Mouse (Mus musculus) stomach, embryonic 15.5 days (tissue): ENCODE measurements at regions not wholly inside any gene's neighbourhood (a gene's known extent, or its start where the extent isn't known, plus 50 kb on each side); places are given as distances from the start of the nearest gene placed in this dataset.

Experiments used
- ATAC-seq: fragments of 200-750 bp; cut with Nextera tagmentation; 2 replicates; pipeline ENCODE4 v1.8.0; 2017; ENCODE audit warnings: low read depth, moderate number of reproducible peaks, moderate TSS enrichment; ENCODE audit not compliant: insufficient read depth, low FRiP score
- H3K27ac ChIP-seq: fragments of 300-500 bp; sonication (generic); 2 replicates; pipeline ENCODE4 v1.5.1; 2015; ENCODE audit warnings: mild to moderate bottlenecking, inconsistent platforms
- H3K27me3 ChIP-seq: fragments of 300-500 bp; sonication (generic); replicated peaks from 2 replicates; pipeline ENCODE4 v1.6.1; 2015; ENCODE audit warnings: inconsistent platforms
- H3K36me3 ChIP-seq: fragments of 300-500 bp; sonication (generic); 2 replicates; pipeline ENCODE4 v1.6.1; 2015; ENCODE audit warnings: inconsistent platforms
- H3K4me1 ChIP-seq: fragments of 300-500 bp; sonication (generic); 2 replicates; pipeline ENCODE4 v1.6.1; 2015; ENCODE audit warnings: inconsistent platforms
- H3K4me2 ChIP-seq: fragments of 300-500 bp; sonication (generic); 2 replicates; pipeline ENCODE4 v1.6.1; 2015; ENCODE audit warnings: mild to moderate bottlenecking, inconsistent platforms
- H3K4me3 ChIP-seq: fragments of 300-500 bp; sonication (generic); replicated peaks from 2 replicates; pipeline ENCODE4 v1.5.1; 2015; ENCODE audit warnings: inconsistent platforms
- H3K9ac ChIP-seq: fragments of 300-500 bp; sonication (generic); 2 replicates; pipeline ENCODE4 v1.6.1; 2015; ENCODE audit warnings: inconsistent platforms
- H3K9me3 ChIP-seq: fragments of 300-500 bp; sonication (generic); 2 replicates; pipeline ENCODE4 v1.6.1; 2016; ENCODE audit warnings: inconsistent platforms
- WGBS: fragments of 180-500 bp; shearing (Covaris S2); methylation state at CpG from one replicate; pipeline ENCODE4 v1.1.7; 2015; 5-methylcytosine and 5-hydroxymethylcytosine counted together

- Histone ChIP-seq H3K36me3 (no peaks in the 10 kb centered on the region), H3K27ac (no peak overlapping the region), H3K9me3 (no peaks in the 10 kb centered on the region), H3K4me2 (no peak overlapping the region), H3K9ac (no peak overlapping the region), H3K4me1 (no peaks in the 10 kb centered on the region), H3K4me3 (no peak overlapping the region), H3K27me3 (no peaks in the 10 kb centered on the region)
- peak; percentile 94 for ATAC-seq
- WGBS: 35% methylated on average over 9 of the region's 9 CpGs
Measured at GRCm38 (mm10) chr1:185731062-185731461, 276.4 kb downstream of the Slc30a10 start.

- 78% methylated on average over 2 of the region's 2 CpGs for WGBS
- H3K9me3 ChIP-seq: no peaks in the 10 kb centered on the region
Measured at GRCm38 (mm10) chr1:185736773-185737172, 282.1 kb downstream of the Slc30a10 start.

GRCm38 (mm10) chr1:185741034-185741890, 286.6 kb downstream of the Slc30a10 start:
- Histone ChIP-seq H3K9me3 (no peaks in the 10 kb centered on the region), H3K4me2 (no peak overlapping the region), H3K4me3 (no peak overlapping the region), H3K36me3 (no peaks in the 10 kb centered on the region), H3K4me1 (peaks cover 3% of the 10 kb centered on the region; the same call in 1 of the 2 replicates), H3K9ac (no peak overlapping the region), H3K27ac (no peak overlapping the region), H3K27me3 (no peaks in the 10 kb centered on the region)
- WGBS: 58% methylated on average over 11 of the region's 11 CpGs
- no peak for ATAC-seq

More at GRCm38 (mm10) chr1:185736773-185737172, 282.1 kb downstream of the Slc30a10 start:
- ATAC-seq: no peak
- Histone ChIP-seq H3K27me3 (no peaks in the 10 kb centered on the region), H3K36me3 (no peaks in the 10 kb centered on the region), H3K4me2 (no peak overlapping the region), H3K9ac (no peak overlapping the region), H3K4me3 (no peak overlapping the region), H3K27ac (no peak overlapping the region), H3K4me1 (peaks cover 3% of the 10 kb centered on the region; the same call in 1 of the 2 replicates)

- no peaks in the 10 kb centered on the region for H3K27me3 ChIP-seq
- no peak overlapping the region for H3K9ac ChIP-seq
- H3K27ac ChIP-seq: no peak overlapping the region
- H3K9me3 ChIP-seq: no peaks in the 10 kb centered on the region
- no peak for ATAC-seq
- WGBS: 57% methylated on average over 2 of the region's 2 CpGs
- no peak overlapping the region for H3K4me2 ChIP-seq
- H3K36me3 ChIP-seq: no peaks in the 10 kb centered on the region
- no peak overlapping the region for H3K4me3 ChIP-seq
- H3K4me1 ChIP-seq: no peaks in the 10 kb centered on the region
Measured at GRCm38 (mm10) chr1:185749251-185749650, 294.6 kb downstream of the Slc30a10 start.

GRCm38 (mm10) chr1:185754486-185755290, 300.0 kb downstream of the Slc30a10 start:
- Histone ChIP-seq H3K9me3 (no peaks in the 10 kb centered on the region), H3K27me3 (no peaks in the 10 kb centered on the region), H3K4me3 (no peak overlapping the region), H3K27ac (no peak overlapping the region), H3K4me1 (no peaks in the 10 kb centered on the region), H3K4me2 (no peak overlapping the region), H3K36me3 (no peaks in the 10 kb centered on the region), H3K9ac (no peak overlapping the region)
- WGBS: 71% methylated on average over 13 of the region's 13 CpGs
- no peak for ATAC-seq

- no peaks in the 10 kb centered on the region for H3K4me1 ChIP-seq
- no peaks in the 10 kb centered on the region for H3K27me3 ChIP-seq
- no peak overlapping the region for H3K4me3 ChIP-seq
- no peaks in the 10 kb centered on the region for H3K9me3 ChIP-seq
- no peaks in the 10 kb centered on the region for H3K36me3 ChIP-seq
- WGBS: 69% methylated on average over 2 of the region's 2 CpGs
- no peak overlapping the region for H3K9ac ChIP-seq
- H3K4me2 ChIP-seq: no peak overlapping the region
- ATAC-seq: no peak
- H3K27ac ChIP-seq: no peak overlapping the region
Measured at GRCm38 (mm10) chr1:185757376-185757775, 302.7 kb downstream of the Slc30a10 start.

- H3K4me1 ChIP-seq: no peaks in the 10 kb centered on the region
- no peak overlapping the region for H3K4me2 ChIP-seq
- H3K27ac ChIP-seq: no peak overlapping the region
- H3K4me3 ChIP-seq: no peak overlapping the region
- H3K9ac ChIP-seq: no peak overlapping the region
- ATAC-seq: no peak
- no peaks in the 10 kb centered on the region for H3K9me3 ChIP-seq
- H3K27me3 ChIP-seq: no peaks in the 10 kb centered on the region
- H3K36me3 ChIP-seq: no peaks in the 10 kb centered on the region
- WGBS: 28% methylated on average over 3 of the region's 3 CpGs
Measured at GRCm38 (mm10) chr1:185774202-185774601, 319.6 kb downstream of the Slc30a10 start.

GRCm38 (mm10) chr1:185779604-185780003, 325.0 kb downstream of the Slc30a10 start:
- H3K36me3 ChIP-seq: no peaks in the 10 kb centered on the region
- H3K27me3 ChIP-seq: no peaks in the 10 kb centered on the region
- no peak overlapping the region for H3K27ac ChIP-seq
- 64% methylated on average over 4 of the region's 4 CpGs for WGBS
- ATAC-seq: no peak
- no peak overlapping the region for H3K4me3 ChIP-seq
- no peaks in the 10 kb centered on the region for H3K9me3 ChIP-seq
- H3K4me1 ChIP-seq: no peaks in the 10 kb centered on the region
- no peak overlapping the region for H3K4me2 ChIP-seq
- no peak overlapping the region for H3K9ac ChIP-seq

- H3K9me3 ChIP-seq: no peaks in the 10 kb centered on the region
- no peaks in the 10 kb centered on the region for H3K27me3 ChIP-seq
- 90% methylated on average over 3 of the region's 3 CpGs for WGBS
- no peaks in the 10 kb centered on the region for H3K36me3 ChIP-seq
- H3K4me3 ChIP-seq: no peak overlapping the region
- no peak for ATAC-seq
- H3K4me2 ChIP-seq: no peak overlapping the region
- H3K27ac ChIP-seq: no peak overlapping the region
- H3K4me1 ChIP-seq: no peaks in the 10 kb centered on the region
- no peak overlapping the region for H3K9ac ChIP-seq
Measured at GRCm38 (mm10) chr1:185802156-185802555, 315.0 kb downstream of the Lyplal1 start.

GRCm38 (mm10) chr1:185814901-185815300, 302.2 kb downstream of the Lyplal1 start:
- 91% methylated on average over 3 of the region's 3 CpGs for WGBS
- Histone ChIP-seq H3K27ac (no peak overlapping the region), H3K4me1 (no peaks in the 10 kb centered on the region), H3K4me3 (no peak overlapping the region), H3K27me3 (no peaks in the 10 kb centered on the region), H3K9me3 (no peaks in the 10 kb centered on the region), H3K9ac (no peak overlapping the region), H3K36me3 (no peaks in the 10 kb centered on the region), H3K4me2 (no peak overlapping the region)
- no peak for ATAC-seq

GRCm38 (mm10) chr1:185819044-185819443, 298.1 kb downstream of the Lyplal1 start:
- Histone ChIP-seq H3K4me3 (no peak overlapping the region), H3K9me3 (no peaks in the 10 kb centered on the region), H3K4me2 (no peak overlapping the region), H3K36me3 (no peaks in the 10 kb centered on the region), H3K27ac (no peak overlapping the region), H3K9ac (no peak overlapping the region), H3K4me1 (no peaks in the 10 kb centered on the region), H3K27me3 (no peaks in the 10 kb centered on the region)
- 20% methylated on average over 5 of the region's 5 CpGs for WGBS
- peak; percentile 56; the same call in 1 of the 2 replicates for ATAC-seq

- H3K4me1 ChIP-seq: no peaks in the 10 kb centered on the region
- no peaks in the 10 kb centered on the region for H3K9me3 ChIP-seq
- WGBS: 50% methylated on average over 8 of the region's 8 CpGs
- no peak overlapping the region for H3K9ac ChIP-seq
- no peak for ATAC-seq
- H3K4me3 ChIP-seq: no peak overlapping the region
- no peaks in the 10 kb centered on the region for H3K27me3 ChIP-seq
- no peaks in the 10 kb centered on the region for H3K36me3 ChIP-seq
- no peak overlapping the region for H3K4me2 ChIP-seq
- H3K27ac ChIP-seq: no peak overlapping the region
Measured at GRCm38 (mm10) chr1:185822241-185822640, 294.9 kb downstream of the Lyplal1 start.
